Mouse (Mus musculus) erythroblast, embryonic 14.5 days (primary cell): ENCODE measurements around the gene Fam71f1.

Experiments used
- GATA1 ChIP-seq: IDR thresholded peaks from 2 replicates; pipeline ENCODE4 v1.6.1; 2012; ENCODE audit warnings: low read length, inconsistent platforms, mixed read lengths
- TAL1 ChIP-seq: IDR thresholded peaks from 3 replicates; pipeline ENCODE4 v1.6.1; 2012; ENCODE audit warnings: low read length, inconsistent platforms, mixed read lengths

DNA sequence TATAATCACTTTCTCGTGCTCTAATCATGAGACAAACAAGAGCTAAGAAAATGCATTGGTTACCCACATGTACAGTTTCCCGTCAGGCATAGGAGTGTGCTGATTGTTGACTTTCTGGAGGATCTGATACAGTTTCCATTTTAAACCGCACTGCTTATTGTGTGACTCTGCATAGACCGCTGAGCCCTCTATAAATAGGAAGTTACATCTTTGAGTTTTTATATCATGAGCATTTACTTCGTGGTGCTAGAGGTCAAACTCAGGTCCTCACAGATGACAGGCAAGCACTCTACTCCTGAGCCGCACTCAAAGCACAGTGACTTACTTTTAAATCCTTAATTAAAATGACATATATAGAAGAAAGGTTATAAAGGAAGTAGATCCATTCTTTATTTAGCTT is 41.3 kb downstream of the Fam71f1 start:
- no peak for TF ChIP-seq GATA1
- no peak for TF ChIP-seq TAL1
